Mouse (Mus musculus): ENCODE results near the gene Eif4e. TPM values are rescaled to one million over a fixed set of nuclear protein-coding genes. Genes with fewer than 3 reads are reported as not detected.
"Not testable (repeated sequence)": the region's sequence is repeated elsewhere in the genome, so short reads cannot be mapped to it uniquely, and the experiment has no call there.

Eif4e gene
- polyA plus RNA-seq, 1 experiment from 2014 or later = 557 TPM

DNA sequence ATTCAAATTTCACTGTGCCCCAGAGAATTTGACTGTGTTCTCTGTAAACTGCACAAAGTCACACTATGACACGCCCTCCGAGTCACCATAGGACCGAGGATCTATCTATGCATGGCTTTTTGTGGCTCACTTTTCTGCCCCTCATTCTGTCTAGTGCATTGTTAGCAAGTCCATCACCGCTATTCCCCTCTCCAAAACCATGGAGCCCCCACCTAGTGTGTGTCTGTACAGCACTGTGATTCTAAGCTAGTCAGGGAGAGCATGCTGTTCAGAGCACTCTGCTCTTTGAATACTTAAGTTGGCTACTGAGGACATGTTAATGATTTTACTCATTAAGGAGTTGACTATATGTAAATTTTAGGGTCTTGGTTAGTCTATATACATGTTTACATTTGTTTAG is 18.1 kb downstream of the Eif4e start:
- no peak overlapping the region for H3K4me2 ChIP-seq (ENCODE audit: low read depth, severe bottlenecking)
- no peaks in the 10 kb centered on the region for H3K36me3 ChIP-seq (ENCODE audit: control insufficient read depth, insufficient read depth, low read length)
- 90% methylated on average over 4 of the region's 4 CpGs for WGBS
- H3K9me3 ChIP-seq (ENCODE audit: control insufficient read depth, low read length) = no peaks in the 10 kb centered on the region
- no peak overlapping the region for H3K4me3 ChIP-seq (ENCODE audit: low read depth, low read length)
- DNase-seq (ENCODE audit: low spot score) = no peak
- no peak for ATAC-seq (ENCODE audit: insufficient number of reproducible peaks, low FRiP score, low TSS enrichment, low read depth)
- H3K9ac ChIP-seq (ENCODE audit: low read length) = no peak overlapping the region
- no peaks in the 10 kb centered on the region for H3K27me3 ChIP-seq (ENCODE audit: control insufficient read depth, insufficient read depth, low read length)
- no peaks in the 10 kb centered on the region for H3K4me1 ChIP-seq (ENCODE audit: control insufficient read depth, insufficient read depth, low read length)
- no peak overlapping the region for H3K27ac ChIP-seq (replicated peaks; ENCODE audit: low read depth, low read length)

DNA sequence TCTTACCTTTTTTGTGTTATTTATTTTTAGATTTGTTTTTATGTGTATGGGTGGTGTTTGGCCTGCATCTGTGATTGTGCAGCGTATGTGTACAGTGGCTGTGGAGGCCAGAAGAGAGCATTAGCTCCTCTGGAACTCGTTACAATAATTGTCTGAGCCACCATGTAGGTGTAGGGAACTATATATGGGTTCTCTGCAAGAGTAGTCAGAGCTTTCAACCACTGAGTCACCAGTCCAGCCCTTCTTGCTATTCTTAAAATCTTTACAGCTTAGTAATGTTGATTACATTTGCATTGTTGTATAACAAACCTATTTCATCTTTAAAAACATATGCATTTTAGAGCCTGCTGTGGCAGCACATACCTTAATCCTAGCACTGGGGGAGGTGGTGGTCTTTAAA is 20.7 kb downstream of the Eif4e start:
- Histone ChIP-seq H3K27ac (replicated peaks; ENCODE audit: low read depth, low read length) (no peak overlapping the region), H3K4me3 (ENCODE audit: low read depth, low read length) (no peak overlapping the region), H3K9ac (ENCODE audit: low read length) (no peak overlapping the region), H3K9me3 (ENCODE audit: control insufficient read depth, low read length) (no peaks in the 10 kb centered on the region), H3K4me2 (ENCODE audit: low read depth, severe bottlenecking) (no peak overlapping the region), H3K36me3 (ENCODE audit: control insufficient read depth, insufficient read depth, low read length) (peaks cover 7% of the 10 kb centered on the region; the same call in 1 of the 2 replicates), H3K27me3 (ENCODE audit: control insufficient read depth, insufficient read depth, low read length) (no peaks in the 10 kb centered on the region), H3K4me1 (ENCODE audit: control insufficient read depth, insufficient read depth, low read length) (no peaks in the 10 kb centered on the region)
- no peak for DNase-seq (ENCODE audit: low spot score)
- ATAC-seq (ENCODE audit: insufficient number of reproducible peaks, low FRiP score, low TSS enrichment, low read depth) = no peak
- 81% methylated on average over 2 of the region's 2 CpGs for WGBS

- DNase-seq (ENCODE audit: low spot score) = no peak
- H3K4me3 ChIP-seq (ENCODE audit: low read depth, low read length) = no peak overlapping the region
- no peak overlapping the region for H3K4me2 ChIP-seq (ENCODE audit: low read depth, severe bottlenecking)
- H3K27me3 ChIP-seq (ENCODE audit: control insufficient read depth, insufficient read depth, low read length) = no peaks in the 10 kb centered on the region
- ATAC-seq (ENCODE audit: insufficient number of reproducible peaks, low FRiP score, low TSS enrichment, low read depth) = no peak
- H3K27ac ChIP-seq (replicated peaks; ENCODE audit: low read depth, low read length) = no peak overlapping the region
- 84% methylated on average over 4 of the region's 4 CpGs for WGBS
- H3K4me1 ChIP-seq (ENCODE audit: control insufficient read depth, insufficient read depth, low read length) = no peaks in the 10 kb centered on the region
- H3K9ac ChIP-seq (ENCODE audit: low read length) = no peak overlapping the region
- H3K36me3 ChIP-seq (ENCODE audit: control insufficient read depth, insufficient read depth, low read length) = peaks cover 9% of the 10 kb centered on the region; the same call in 1 of the 2 replicates
- H3K9me3 ChIP-seq (ENCODE audit: control insufficient read depth, low read length) = no peaks in the 10 kb centered on the region
Observed at GRCm38 (mm10) chr3:138549045-138549444, 23.1 kb downstream of the Eif4e start.

DNA sequence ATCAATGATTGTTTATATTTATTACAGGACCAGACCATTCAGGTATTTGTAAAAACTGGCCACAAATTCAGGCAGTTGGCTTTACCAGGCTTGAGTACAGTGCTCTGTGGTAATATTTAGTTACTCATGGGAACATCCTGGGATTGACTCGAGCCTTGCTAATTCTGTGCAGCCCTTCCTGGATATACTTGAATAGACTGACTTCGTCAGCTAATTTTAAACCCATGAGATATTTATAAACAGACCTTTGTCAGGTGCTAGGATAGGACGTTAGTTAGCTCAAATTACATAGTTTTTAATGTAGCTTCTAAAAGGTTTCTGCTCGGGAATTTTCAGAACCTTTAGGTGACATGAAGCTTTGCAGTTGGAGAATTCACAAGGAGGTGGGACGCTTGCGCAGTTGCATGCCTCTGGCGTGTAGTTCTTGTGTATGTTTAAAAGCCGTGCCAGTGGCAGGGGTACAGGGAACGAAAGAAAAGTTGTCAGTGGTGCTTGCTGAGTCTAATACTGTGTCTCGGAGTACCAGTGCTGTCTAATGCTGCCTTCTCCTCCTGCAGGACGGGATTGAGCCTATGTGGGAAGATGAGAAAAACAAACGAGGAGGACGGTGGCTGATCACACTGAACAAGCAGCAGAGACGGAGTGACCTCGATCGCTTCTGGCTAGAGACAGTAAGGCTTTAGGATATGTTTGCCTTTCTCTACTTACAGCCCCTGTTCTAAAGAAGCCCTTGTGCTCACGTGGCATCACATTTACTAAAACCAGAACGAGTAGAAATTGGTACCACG is 24.6 kb downstream of the Eif4e start:
- H3K9ac ChIP-seq (ENCODE audit: low read length) = no peak overlapping the region
- WGBS = 92% methylated on average over 19 of the region's 19 CpGs
- H3K4me1 ChIP-seq (ENCODE audit: control insufficient read depth, insufficient read depth, low read length) = no peaks in the 10 kb centered on the region
- H3K9me3 ChIP-seq (ENCODE audit: control insufficient read depth, low read length) = no peaks in the 10 kb centered on the region
- peaks cover 9% of the 10 kb centered on the region; the same call in 1 of the 2 replicates for H3K36me3 ChIP-seq (ENCODE audit: control insufficient read depth, insufficient read depth, low read length)
- DNase-seq (ENCODE audit: low spot score) (no peak), ATAC-seq (ENCODE audit: insufficient number of reproducible peaks, low FRiP score, low TSS enrichment, low read depth) (no peak)
- H3K27ac ChIP-seq (replicated peaks; ENCODE audit: low read depth, low read length) = no peak overlapping the region
- H3K4me3 ChIP-seq (ENCODE audit: low read depth, low read length) = no peak overlapping the region
- H3K4me2 ChIP-seq (ENCODE audit: low read depth, severe bottlenecking) = no peak overlapping the region
- H3K27me3 ChIP-seq (ENCODE audit: control insufficient read depth, insufficient read depth, low read length) = no peaks in the 10 kb centered on the region

- 94% methylated on average over 8 of the region's 8 CpGs for WGBS
- DNase-seq (ENCODE audit: low spot score) = not testable (repeated sequence)
Observed at GRCm38 (mm10) chr3:138555279-138555678, 29.3 kb downstream of the Eif4e start.

DNA sequence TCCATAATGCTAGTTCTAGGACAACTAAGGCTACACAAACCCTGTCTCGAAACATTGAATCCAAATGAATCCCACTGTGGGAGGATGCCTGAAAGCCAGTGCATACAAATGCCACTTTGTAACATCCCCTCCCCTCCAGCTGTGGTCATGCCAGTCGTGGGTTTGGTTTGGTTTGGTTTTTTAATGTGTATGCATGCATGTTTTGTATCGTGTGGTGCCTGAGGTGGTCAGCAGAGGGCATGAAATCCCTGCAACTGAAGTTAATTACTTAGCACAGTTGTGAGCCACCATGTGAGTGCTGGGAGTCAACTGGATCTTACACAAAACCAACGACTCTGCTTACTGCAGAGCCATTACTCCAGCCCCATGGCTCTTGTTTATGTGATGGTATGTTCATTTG is 32.5 kb downstream of the Eif4e start:
- no peak overlapping the region for H3K4me3 ChIP-seq (ENCODE audit: low read depth, low read length)
- peak; percentile 35 for DNase-seq (ENCODE audit: low spot score)
- 0 out of 2 replicates have a peak, but pooled peaks have one; percentile 33 for ATAC-seq (ENCODE audit: insufficient number of reproducible peaks, low FRiP score, low TSS enrichment, low read depth)

More at GRCm38 (mm10) chr3:138555279-138555678, 29.3 kb downstream of the Eif4e start:
- H3K4me2 ChIP-seq (ENCODE audit: low read depth, severe bottlenecking); H3K9ac ChIP-seq (ENCODE audit: low read length); H3K4me3 ChIP-seq (ENCODE audit: low read depth, low read length); H3K27ac ChIP-seq (replicated peaks; ENCODE audit: low read depth, low read length); H3K9me3 ChIP-seq (ENCODE audit: control insufficient read depth, low read length); H3K27me3 ChIP-seq (ENCODE audit: control insufficient read depth, insufficient read depth, low read length); ATAC-seq (ENCODE audit: insufficient number of reproducible peaks, low FRiP score, low TSS enrichment, low read depth); H3K4me1 ChIP-seq (ENCODE audit: control insufficient read depth, insufficient read depth, low read length): not testable (repeated sequence)
- H3K36me3 ChIP-seq (ENCODE audit: control insufficient read depth, insufficient read depth, low read length) = peaks cover 16% of the 10 kb centered on the region; the same call in 1 of the 2 replicates

DNA sequence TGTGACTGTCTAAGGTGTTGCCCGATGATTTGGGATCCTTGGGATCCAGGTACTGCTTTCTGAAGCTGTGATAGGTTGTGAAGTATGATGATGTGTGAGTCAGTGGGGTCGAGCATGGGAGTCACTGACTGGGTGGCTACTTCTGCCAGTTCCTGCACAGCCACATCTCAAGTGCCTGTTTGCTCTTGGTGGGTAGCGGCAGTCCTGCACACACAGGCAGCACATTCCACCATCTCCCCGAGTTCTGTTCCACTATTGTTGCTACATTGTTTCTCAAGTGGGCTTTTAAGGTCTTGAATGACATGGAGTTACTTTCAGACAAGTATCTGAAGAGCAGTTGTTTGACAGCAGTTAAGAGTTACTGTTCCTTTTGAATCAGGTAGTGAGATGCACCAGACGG is 34.3 kb downstream of the Eif4e start:
- H3K9me3 ChIP-seq (ENCODE audit: control insufficient read depth, low read length) = no peaks in the 10 kb centered on the region
- WGBS = 91% methylated on average over 5 of the region's 5 CpGs
- H3K36me3 ChIP-seq (ENCODE audit: control insufficient read depth, insufficient read depth, low read length) = peaks cover 7% of the 10 kb centered on the region; the same call in 1 of the 2 replicates
- no peaks in the 10 kb centered on the region for H3K4me1 ChIP-seq (ENCODE audit: control insufficient read depth, insufficient read depth, low read length)
- DNase-seq (ENCODE audit: low spot score) = no peak
- no peak for ATAC-seq (ENCODE audit: insufficient number of reproducible peaks, low FRiP score, low TSS enrichment, low read depth)
- no peak overlapping the region for H3K4me3 ChIP-seq (ENCODE audit: low read depth, low read length)
- no peak overlapping the region for H3K4me2 ChIP-seq (ENCODE audit: low read depth, severe bottlenecking)
- no peaks in the 10 kb centered on the region for H3K27me3 ChIP-seq (ENCODE audit: control insufficient read depth, insufficient read depth, low read length)
- H3K9ac ChIP-seq (ENCODE audit: low read length) = no peak overlapping the region
- H3K27ac ChIP-seq (replicated peaks; ENCODE audit: low read depth, low read length) = no peak overlapping the region

More for the DNA sequence above, 32.5 kb downstream of the Eif4e start:
- H3K36me3 ChIP-seq (ENCODE audit: control insufficient read depth, insufficient read depth, low read length) = peaks cover 7% of the 10 kb centered on the region; the same call in 1 of the 2 replicates
- H3K27ac ChIP-seq (replicated peaks; ENCODE audit: low read depth, low read length) = no peak overlapping the region
- H3K4me1 ChIP-seq (ENCODE audit: control insufficient read depth, insufficient read depth, low read length) = no peaks in the 10 kb centered on the region
- WGBS = 74% methylated on average over 4 of the region's 4 CpGs
- no peak overlapping the region for H3K9ac ChIP-seq (ENCODE audit: low read length)
- H3K4me2 ChIP-seq (ENCODE audit: low read depth, severe bottlenecking) = no peak overlapping the region
- no peaks in the 10 kb centered on the region for H3K27me3 ChIP-seq (ENCODE audit: control insufficient read depth, insufficient read depth, low read length)
- H3K9me3 ChIP-seq (ENCODE audit: control insufficient read depth, low read length) = no peaks in the 10 kb centered on the region

- 75% methylated on average over 3 of the region's 3 CpGs for WGBS
- H3K4me3 ChIP-seq (ENCODE audit: low read depth, low read length) = no peak overlapping the region
- H3K27ac ChIP-seq (replicated peaks; ENCODE audit: low read depth, low read length) = 0 out of 2 replicates have a peak overlapping the region, but pooled peaks have one; percentile 18
- no peaks in the 10 kb centered on the region for H3K4me1 ChIP-seq (ENCODE audit: control insufficient read depth, insufficient read depth, low read length)
- ATAC-seq (ENCODE audit: insufficient number of reproducible peaks, low FRiP score, low TSS enrichment, low read depth) (peak; percentile 20; the same call in 1 of the 2 replicates), DNase-seq (ENCODE audit: low spot score) (peak; percentile 34)
- no peak overlapping the region for H3K9ac ChIP-seq (ENCODE audit: low read length)
- no peaks in the 10 kb centered on the region for H3K27me3 ChIP-seq (ENCODE audit: control insufficient read depth, insufficient read depth, low read length)
- no peak overlapping the region for H3K4me2 ChIP-seq (ENCODE audit: low read depth, severe bottlenecking)
- no peaks in the 10 kb centered on the region for H3K9me3 ChIP-seq (ENCODE audit: control insufficient read depth, low read length)
- H3K36me3 ChIP-seq (ENCODE audit: control insufficient read depth, insufficient read depth, low read length) = peaks cover 7% of the 10 kb centered on the region; the same call in 1 of the 2 replicates
Observed at GRCm38 (mm10) chr3:138560886-138561285, 34.9 kb downstream of the Eif4e start.

All from limb, embryonic 11.5 days (tissue).